Mouse (Mus musculus) cerebellum, adult 11-12 months (tissue): ENCODE data around the gene Stk11ip.
A peak's percentile ranks its signal among the peaks of the same experiment; 100 is the strongest.

Experiments
- DNase-seq: peaks from one replicate; pipeline ENCODE4 v3.0.0; 2022

The Stk11ip gene

GRCm38 (mm10) chr1:75573715-75574114 is 52.4 kb downstream of the Stk11ip start:
- DNase-seq, result no peak

GRCm38 (mm10) chr1:75574476-75575310 is 53.4 kb downstream of the Stk11ip start:
- DNase-seq, result peak; percentile 74

GRCm38 (mm10) chr1:75581936-75582624 is 60.8 kb downstream of the Stk11ip start:
- no peak for DNase-seq

- DNase-seq, result no peak
Measured at GRCm38 (mm10) chr1:75582625-75582956, 61.3 kb downstream of the Stk11ip start.

- DNase-seq, result no peak
Measured at GRCm38 (mm10) chr1:75583034-75583433, 61.7 kb downstream of the Stk11ip start.

GRCm38 (mm10) chr1:75586791-75587190 is 65.5 kb downstream of the Stk11ip start:
- no peak for DNase-seq
